Mouse (Mus musculus) skeletal muscle tissue, adult 2 months (tissue): Measurements from ENCODE around the gene Rftn1.

Experiments
- DNase-seq: peaks from one replicate; pipeline ENCODE4 v3.0.0-alpha.2; 2012; ENCODE audit warnings: low read depth, low spot score

Rftn1 gene

GRCm38 (mm10) chr17:50066822-50067713, 123.4 kb downstream of the Rftn1 start:
- no peak for DNase-seq

GRCm38 (mm10) chr17:50063832-50064627, 126.4 kb downstream of the Rftn1 start:
- no peak for DNase-seq

GRCm38 (mm10) chr17:50062649-50063048, 127.8 kb downstream of the Rftn1 start:
- DNase-seq: no peak

GRCm38 (mm10) chr17:50061446-50061845, 129.0 kb downstream of the Rftn1 start:
- no peak for DNase-seq

- no peak for DNase-seq
These were observed 130.3 kb downstream of the Rftn1 start for GRCm38 (mm10) chr17:50060220-50060619.

- no peak for DNase-seq
These were observed 131.1 kb downstream of the Rftn1 start for GRCm38 (mm10) chr17:50059417-50059816.

GRCm38 (mm10) chr17:50055154-50055756, 135.2 kb downstream of the Rftn1 start:
- no peak for DNase-seq

- no peak for DNase-seq
These were observed 135.9 kb downstream of the Rftn1 start for GRCm38 (mm10) chr17:50054586-50054985.

- no peak for DNase-seq
These were observed 136.5 kb downstream of the Rftn1 start for GRCm38 (mm10) chr17:50053961-50054360.

GRCm38 (mm10) chr17:50052741-50053468, 137.6 kb downstream of the Rftn1 start:
- DNase-seq: no peak

- DNase-seq: no peak
These were observed 140.0 kb downstream of the Rftn1 start for GRCm38 (mm10) chr17:50050456-50050855.

- DNase-seq: no peak
These were observed 142.3 kb downstream of the Rftn1 start for GRCm38 (mm10) chr17:50048209-50048608.

GRCm38 (mm10) chr17:50047182-50047581, 143.3 kb downstream of the Rftn1 start:
- DNase-seq: no peak

GRCm38 (mm10) chr17:50040727-50041410, 149.6 kb downstream of the Rftn1 start:
- DNase-seq: no peak

- no peak for DNase-seq
These were observed 152.4 kb downstream of the Rftn1 start for GRCm38 (mm10) chr17:50037882-50038665.

GRCm38 (mm10) chr17:50037416-50037815, 153.1 kb downstream of the Rftn1 start:
- DNase-seq: no peak

- DNase-seq: no peak
These were observed 153.6 kb downstream of the Rftn1 start for GRCm38 (mm10) chr17:50036751-50037385.

- DNase-seq: no peak
These were observed 156.8 kb downstream of the Rftn1 start for GRCm38 (mm10) chr17:50033698-50034097.
